Mouse (Mus musculus) intestine, postnatal 0 days (tissue): ENCODE results near the gene Mef2c. TPM values are rescaled to one million over a fixed set of nuclear protein-coding genes. Genes with fewer than 3 reads are reported as not detected.

Experiments
- ATAC-seq: fragments of 200-750 bp; cut with Nextera tagmentation; 2 replicates; pipeline ENCODE4 v1.8.0; 2017; ENCODE audit warnings: mild to moderate bottlenecking, moderate TSS enrichment, moderate library complexity
- H3K27ac ChIP-seq: fragments of 300-500 bp; sonication (generic); 2 replicates; pipeline ENCODE4 v1.5.1; 2014; ENCODE audit warnings: mild to moderate bottlenecking, low read depth, low read length, moderate library complexity
- H3K27me3 ChIP-seq: fragments of 300-500 bp; sonication (generic); replicated peaks from 2 replicates; pipeline ENCODE4 v1.6.1; 2014; ENCODE audit warnings: low read length, mixed read lengths; ENCODE audit not compliant: control insufficient read depth, insufficient read depth
- H3K36me3 ChIP-seq: fragments of 300-500 bp; sonication (generic); 2 replicates; pipeline ENCODE4 v1.6.1; 2014; ENCODE audit warnings: mild to moderate bottlenecking, moderate library complexity; ENCODE audit not compliant: control insufficient read depth, insufficient read depth
- H3K4me1 ChIP-seq: fragments of 300-500 bp; sonication (generic); replicated peaks from 2 replicates; pipeline ENCODE4 v1.6.1; 2014; ENCODE audit warnings: antibody characterized with exemption, low read length, mixed read lengths; ENCODE audit not compliant: control insufficient read depth, insufficient read depth
- H3K4me2 ChIP-seq: fragments of 300-500 bp; sonication (generic); replicated peaks from 2 replicates; pipeline ENCODE4 v1.6.1; 2014; ENCODE audit warnings: low read depth, mild to moderate bottlenecking, moderate library complexity
- H3K4me3 ChIP-seq: fragments of 300-500 bp; sonication (generic); 2 replicates; pipeline ENCODE4 v1.5.1; 2014; ENCODE audit warnings: low read depth, low read length
- H3K9ac ChIP-seq: fragments of 300-500 bp; sonication (generic); 2 replicates; pipeline ENCODE4 v1.6.1; 2014; ENCODE audit warnings: mild to moderate bottlenecking, low read depth, low read length
- H3K9me3 ChIP-seq: fragments of 300-500 bp; sonication (generic); 2 replicates; pipeline ENCODE4 v1.6.1; 2016; ENCODE audit warnings: mixed run types; ENCODE audit not compliant: control insufficient read depth
- CTCF ChIP-seq: sonication (generic); IDR thresholded peaks from 2 replicates; pipeline ENCODE4 v1.5.1; 2016; ENCODE audit warnings: low read depth, mild to moderate bottlenecking, control low read depth, antibody characterized with exemption, moderate library complexity
- WGBS: fragments of 180-500 bp; shearing (Covaris S2); extraction: QIAGEN DNeasy Blood & Tissue Kit; methylation state at CpG from one replicate; pipeline ENCODE4 v1.1.7; 2014; 5-methylcytosine and 5-hydroxymethylcytosine counted together
- polyA plus RNA-seq: library from polyadenylated mRNA; unstranded; fragments of >200 nt; fragmentation: Nextera tagmentation; extraction: Ambion mirVana; gene quantifications from 2 replicates; pipeline ENCODE4 v1.2.1, GENCODE M21; 2015

The Mef2c gene
- polyA plus RNA-seq, 1 experiment from 2014 or later = 19.2 TPM

GRCm38 (mm10) chr13:83597739-83598210, 93.9 kb downstream of the Mef2c start:
- no peak overlapping the region for H3K4me3 ChIP-seq
- H3K27me3 ChIP-seq = no peaks in the 10 kb centered on the region
- ATAC-seq = no peak
- H3K9me3 ChIP-seq = no peaks in the 10 kb centered on the region
- no peaks in the 10 kb centered on the region for H3K4me1 ChIP-seq
- TF ChIP-seq CTCF = no peak
- 94% methylated on average over 3 of the region's 3 CpGs for WGBS
- no peak overlapping the region for H3K4me2 ChIP-seq
- H3K9ac ChIP-seq = no peak overlapping the region
- H3K27ac ChIP-seq = no peak overlapping the region
- H3K36me3 ChIP-seq = no peaks in the 10 kb centered on the region

DNA sequence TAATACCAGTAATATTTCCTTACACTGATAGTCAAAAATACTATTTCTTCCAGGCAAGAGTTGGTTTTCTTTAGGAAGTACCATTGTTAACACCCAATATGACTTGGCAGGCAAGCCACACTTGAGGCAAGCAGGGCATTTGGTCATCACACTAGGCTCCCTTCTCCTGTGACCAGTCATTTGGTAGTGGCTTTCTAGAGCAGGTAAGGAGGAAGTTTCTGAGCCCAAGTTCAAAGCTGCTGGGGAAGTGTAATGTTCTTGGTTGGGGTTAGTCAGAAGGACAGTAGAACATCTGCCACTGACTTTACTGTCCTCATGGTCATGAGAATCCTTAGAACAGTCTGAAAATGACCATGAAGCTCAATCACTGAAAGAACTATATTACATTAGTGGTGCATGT, 96.5 kb downstream of the Mef2c start:
- Histone ChIP-seq H3K27me3 (no peaks in the 10 kb centered on the region), H3K4me3 (no peak overlapping the region), H3K36me3 (no peaks in the 10 kb centered on the region), H3K4me2 (no peak overlapping the region), H3K9me3 (no peaks in the 10 kb centered on the region), H3K4me1 (no peaks in the 10 kb centered on the region), H3K9ac (no peak overlapping the region), H3K27ac (no peak overlapping the region)
- ATAC-seq = no peak
- TF ChIP-seq CTCF = no peak

DNA sequence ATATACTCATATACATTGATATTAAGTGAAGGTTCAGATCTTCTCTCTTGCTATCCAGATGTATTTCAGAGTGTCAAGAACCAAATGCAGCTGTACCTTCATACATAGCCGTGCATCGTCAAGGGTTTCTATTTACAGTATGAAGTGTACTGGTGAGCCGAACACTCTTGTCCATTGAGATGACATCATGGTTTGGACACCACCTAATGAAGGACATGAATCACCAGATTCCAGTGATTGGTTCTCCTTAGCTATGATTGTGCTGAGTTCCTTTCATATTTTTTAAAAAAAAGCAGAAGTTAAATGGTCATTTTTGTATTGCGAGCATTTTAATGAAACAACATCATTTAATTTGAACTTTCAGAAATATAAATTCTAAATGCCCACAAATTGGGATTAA, 97.9 kb downstream of the Mef2c start:
- ATAC-seq = no peak
- H3K27me3 ChIP-seq = no peaks in the 10 kb centered on the region
- H3K4me3 ChIP-seq = no peak overlapping the region
- H3K36me3 ChIP-seq = no peaks in the 10 kb centered on the region
- no peak overlapping the region for H3K27ac ChIP-seq
- 86% methylated on average over 4 of the region's 4 CpGs for whole genome bisulfite sequencing
- H3K9ac ChIP-seq = no peak overlapping the region
- H3K4me2 ChIP-seq = no peak overlapping the region
- no peak for TF ChIP-seq CTCF
- H3K9me3 ChIP-seq = no peaks in the 10 kb centered on the region
- H3K4me1 ChIP-seq = no peaks in the 10 kb centered on the region

- Histone ChIP-seq H3K4me1 (no peaks in the 10 kb centered on the region), H3K27me3 (no peaks in the 10 kb centered on the region), H3K4me2 (no peak overlapping the region), H3K27ac (no peak overlapping the region), H3K9me3 (no peaks in the 10 kb centered on the region), H3K9ac (no peak overlapping the region), H3K4me3 (no peak overlapping the region), H3K36me3 (no peaks in the 10 kb centered on the region)
- ATAC-seq = no peak
- TF ChIP-seq CTCF = no peak
- 33% methylated on average over 7 of the region's 7 CpGs for WGBS
Observed at GRCm38 (mm10) chr13:83603373-83604265, 99.8 kb downstream of the Mef2c start.

- Histone ChIP-seq H3K36me3 (no peaks in the 10 kb centered on the region), H3K9me3 (no peaks in the 10 kb centered on the region), H3K27ac (no peak overlapping the region), H3K9ac (no peak overlapping the region), H3K4me3 (no peak overlapping the region), H3K27me3 (no peaks in the 10 kb centered on the region), H3K4me1 (no peaks in the 10 kb centered on the region), H3K4me2 (no peak overlapping the region)
- ATAC-seq = no peak
- no peak for TF ChIP-seq CTCF
- WGBS = 23% methylated on average over 3 of the region's 3 CpGs
Observed at GRCm38 (mm10) chr13:83604320-83604719, 100.5 kb downstream of the Mef2c start.

GRCm38 (mm10) chr13:83604785-83605184, 101.0 kb downstream of the Mef2c start:
- Histone ChIP-seq H3K4me3 (no peak overlapping the region), H3K27ac (no peak overlapping the region), H3K27me3 (no peaks in the 10 kb centered on the region), H3K9me3 (no peaks in the 10 kb centered on the region), H3K36me3 (no peaks in the 10 kb centered on the region), H3K9ac (no peak overlapping the region), H3K4me2 (no peak overlapping the region), H3K4me1 (no peaks in the 10 kb centered on the region)
- no peak for TF ChIP-seq CTCF
- ATAC-seq = no peak
- WGBS = 60% methylated on average over 4 of the region's 4 CpGs
